Mouse (Mus musculus) cerebellum, adult 11-12 months (tissue): ENCODE measurements around the gene Slmap.
"Not testable (repeated sequence)": the region's sequence is repeated elsewhere in the genome, so short reads cannot be mapped to it uniquely, and the experiment has no call there.

ENCODE experiments used
- DNase-seq: peaks from one replicate; pipeline ENCODE4 v3.0.0; 2022

Slmap gene

DNA sequence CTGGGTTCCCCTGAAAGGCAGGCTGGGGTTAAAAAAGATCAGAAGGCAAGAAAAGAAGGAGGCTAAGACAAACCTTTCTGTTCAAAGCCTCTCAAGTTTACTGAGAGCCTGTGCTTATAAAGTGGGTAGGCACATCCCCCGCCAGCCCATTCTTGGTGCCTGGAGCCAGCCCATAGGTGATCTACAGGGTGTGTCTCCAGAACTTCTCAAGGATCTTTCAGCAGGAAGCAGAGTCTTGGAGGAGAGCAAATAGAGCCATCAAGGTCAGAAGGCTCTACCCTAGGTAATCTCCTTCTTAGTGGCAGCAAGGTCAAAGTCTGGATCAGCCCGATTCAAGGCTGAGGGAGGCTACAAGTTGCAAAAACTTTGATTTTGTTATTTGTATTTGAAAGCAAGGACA, 149.1 kb downstream of the Slmap start:
- not testable (repeated sequence) for DNase-seq

DNA sequence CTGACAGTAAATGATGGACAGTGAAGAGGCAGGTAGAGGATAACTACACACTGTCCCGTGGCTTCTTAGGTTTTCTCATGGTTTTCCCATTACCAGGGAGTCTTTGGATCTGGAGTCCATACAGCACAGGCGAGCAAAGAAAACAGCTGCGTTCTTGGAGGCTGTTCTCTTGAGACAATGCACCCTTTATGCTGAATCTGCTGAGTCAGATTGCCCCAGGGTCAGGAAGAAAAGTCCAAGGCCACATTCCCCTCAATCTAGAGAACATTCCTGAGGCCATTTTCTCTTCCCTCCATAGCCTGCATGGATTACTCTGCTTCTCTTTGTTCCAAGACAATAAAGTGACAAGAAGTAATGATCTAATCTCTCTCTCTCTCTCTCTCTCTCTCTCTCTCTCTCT, 155.7 kb downstream of the Slmap start:
- DNase-seq, result no peak

DNA sequence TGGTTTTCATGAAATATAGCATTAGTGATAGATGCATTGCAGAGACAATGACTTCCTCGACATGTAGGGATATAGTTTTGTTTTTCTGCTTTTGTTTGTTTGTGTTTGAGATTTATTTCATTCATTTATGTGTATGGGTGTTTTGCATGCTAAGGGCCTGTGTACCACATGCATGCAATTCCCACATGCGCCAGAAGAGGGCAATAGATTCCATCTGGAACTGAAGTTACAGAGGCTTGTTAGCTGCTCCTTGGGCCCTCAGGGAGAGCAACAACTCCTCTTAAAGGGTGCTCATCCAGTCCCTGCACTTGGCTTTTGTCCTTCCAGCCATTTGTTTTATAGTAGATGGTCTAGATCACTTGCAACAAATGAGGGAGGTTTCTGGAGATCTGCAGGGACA, 158.1 kb downstream of the Slmap start:
- no peak for DNase-seq
